Mouse (Mus musculus): ENCODE results near the gene St3gal5.

GRCm38 (mm10) chr6:72154938-72155531 lies 57.6 kb downstream of the St3gal5 start:
- TF ChIP-seq POLR2A (IDR thresholded peaks at IDR 0.05; ENCODE audit: control insufficient read depth, low read depth, low read length) = no peak
- TF ChIP-seq CTCF (IDR thresholded peaks at IDR 0.05; ENCODE audit: control insufficient read depth, insufficient read depth, insufficient replicate concordance, low read depth, low read length) = no peak
